Mouse (Mus musculus) adrenal gland, postnatal 25 days (tissue): ENCODE measurements around the gene Coq8a. TPM values are rescaled to one million over a fixed set of nuclear protein-coding genes. Genes with fewer than 3 reads are reported as not detected.

Source experiments
- DNase-seq: peaks from one replicate; pipeline ENCODE4 v3.0.0; 2021; ENCODE audit warnings: mixed read lengths
- total RNA-seq: library from RNA; stranded (reverse); gene quantifications from 2 replicates; pipeline ENCODE4 v1.2.3, GENCODE M21; 2021

The Coq8a gene
- total RNA-seq, 1 experiment from 2014 or later: 358 TPM

GRCm38 (mm10) chr1:180175635-180176034 lies 23.8 kb downstream of the Coq8a start:
- DNase-seq: no peak

GRCm38 (mm10) chr1:180175167-180175566 lies 24.2 kb downstream of the Coq8a start:
- no peak for DNase-seq

GRCm38 (mm10) chr1:180174718-180175117 lies 24.7 kb downstream of the Coq8a start:
- DNase-seq: no peak

- DNase-seq: no peak
Measured at GRCm38 (mm10) chr1:180173017-180173416, 26.4 kb downstream of the Coq8a start.

- DNase-seq: no peak
Measured at GRCm38 (mm10) chr1:180172600-180172999, 26.8 kb downstream of the Coq8a start.

GRCm38 (mm10) chr1:180171883-180172282 lies 27.5 kb downstream of the Coq8a start:
- peak; percentile 45 for DNase-seq

GRCm38 (mm10) chr1:180170071-180170470 lies 29.3 kb downstream of the Coq8a start:
- no peak for DNase-seq

- DNase-seq: no peak
Measured at GRCm38 (mm10) chr1:180169161-180169560, 30.2 kb downstream of the Coq8a start.

- no peak for DNase-seq
Measured at GRCm38 (mm10) chr1:180168294-180168693, 31.1 kb downstream of the Coq8a start.

GRCm38 (mm10) chr1:180166533-180166932 lies 32.9 kb downstream of the Coq8a start:
- DNase-seq: no peak

GRCm38 (mm10) chr1:180162986-180163385 lies 36.4 kb downstream of the Coq8a start:
- DNase-seq: no peak

- no peak for DNase-seq
Measured at GRCm38 (mm10) chr1:180161566-180162355, 37.6 kb downstream of the Coq8a start.

GRCm38 (mm10) chr1:180161160-180161559 lies 38.2 kb downstream of the Coq8a start:
- no peak for DNase-seq

- no peak for DNase-seq
Measured at GRCm38 (mm10) chr1:180160545-180160944, 38.9 kb downstream of the Coq8a start.

- DNase-seq: no peak
Measured at GRCm38 (mm10) chr1:180158648-180159047, 40.8 kb downstream of the Coq8a start.

GRCm38 (mm10) chr1:180151191-180151590 lies 48.2 kb downstream of the Coq8a start:
- DNase-seq: no peak

- DNase-seq: no peak
Measured at GRCm38 (mm10) chr1:180148563-180148962, 50.8 kb downstream of the Coq8a start.

- DNase-seq: no peak
Measured at GRCm38 (mm10) chr1:180148036-180148435, 51.4 kb downstream of the Coq8a start.

GRCm38 (mm10) chr1:180140970-180141369 lies 58.4 kb downstream of the Coq8a start:
- DNase-seq: no peak

GRCm38 (mm10) chr1:180139158-180139557 lies 60.2 kb downstream of the Coq8a start:
- DNase-seq: no peak

GRCm38 (mm10) chr1:180132187-180132586 lies 67.2 kb downstream of the Coq8a start:
- DNase-seq: no peak

- DNase-seq: no peak
Measured at GRCm38 (mm10) chr1:180131402-180131801, 68.0 kb downstream of the Coq8a start.

- DNase-seq: no peak
Measured at GRCm38 (mm10) chr1:180128077-180128792, 71.2 kb downstream of the Coq8a start.

GRCm38 (mm10) chr1:180118233-180118632 lies 81.2 kb downstream of the Coq8a start:
- DNase-seq: no peak
